Mouse (Mus musculus) lung, postnatal 36 days (tissue): ENCODE data around the gene Ceacam5.

ENCODE experiments used
- DNase-seq: peaks from one replicate; pipeline ENCODE4 v3.0.0; 2022; ENCODE audit warnings: mixed read lengths

Gene Ceacam5

GRCm38 (mm10) chr7:17712938-17713337, at the start of gene Ceacam5:
Ceacam5 (plus strand) TSS chr7:17713238.
- no peak for DNase-seq
